Mouse (Mus musculus) brain, embryonic 18.5 days (tissue): ENCODE data around the gene Itgb3bp.

Source experiments
- DNase-seq: peaks from one replicate; pipeline ENCODE4 v3.0.0-alpha.2; 2012; ENCODE audit warnings: low read depth, low spot score

Itgb3bp gene

GRCm38 (mm10) chr4:99725914-99726451 lies 203.6 kb downstream of the Itgb3bp start:
- DNase-seq: no peak

- no peak for DNase-seq
Measured at GRCm38 (mm10) chr4:99724331-99724730, 205.3 kb downstream of the Itgb3bp start.

- no peak for DNase-seq
Measured at GRCm38 (mm10) chr4:99717905-99718304, 211.7 kb downstream of the Itgb3bp start.

GRCm38 (mm10) chr4:99715783-99716416 lies 213.7 kb downstream of the Itgb3bp start:
- DNase-seq: no peak
